In genomic region chr9:118974148-118974547, GRCm38 (mm10) we compare ENCODE assay signal across 8 mouse cellular contexts. TPM values are rescaled to one million over a fixed set of nuclear protein-coding genes. Genes with fewer than 3 reads are reported as not detected.
DNase-seq lines count a peak whose midpoint lies in the region; TF ChIP-seq lines count a peak whose summit lies in the region.

No protein-coding gene starts in this region.

- peaks cover 54% of the 10 kb centered on the region for H3K4me1 ChIP-seq in heart, embryonic 10.5 days
- no peaks in the 10 kb centered on the region for H3K4me1 ChIP-seq in thymus, adult 2 months (replicated peaks; ENCODE audit: control insufficient read depth, insufficient read depth, low read length)

- TF ChIP-seq POLR2A in brain, embryonic 14.5 days (IDR thresholded peaks at IDR 0.05; ENCODE audit: borderline replicate concordance, extremely low read depth, insufficient read depth, insufficient read length, poor library complexity, severe bottlenecking) = no peak
- TF ChIP-seq POLR2A in thymus, adult 2 months (IDR thresholded peaks at IDR 0.05; ENCODE audit: control insufficient read depth, extremely low read depth, insufficient read depth, low read length, poor library complexity) = no peak

- intact Hi-C loops in left cerebral cortex, adult 2 months (cut with DNase I) = no loop called here

- H3K36me3 ChIP-seq in heart, embryonic 10.5 days = peaks cover 2% of the 10 kb centered on the region; the same call in 1 of the 2 replicates
- H3K36me3 ChIP-seq in thymus, adult 2 months (ENCODE audit: control insufficient read depth, insufficient read depth, low read length) = no peaks in the 10 kb centered on the region

- no peaks in the 10 kb centered on the region for H3K27me3 ChIP-seq in heart, embryonic 10.5 days (ENCODE audit: insufficient read depth, poor library complexity, severe bottlenecking)
- H3K27me3 ChIP-seq in thymus, adult 2 months (ENCODE audit: control insufficient read depth, insufficient read depth, low read length) = no peaks in the 10 kb centered on the region

- DNase-seq in left cerebral cortex, adult 2 months (ENCODE audit: extremely low spot score in 1 of 2, low spot score in 2 of 2) = no peak
- no peak for DNase-seq in left cerebral cortex, adult 11 months (ENCODE audit: low spot score)
- peak; percentile 50 for DNase-seq in brain, embryonic 14.5 days (ENCODE audit: low read depth)
- no peak for DNase-seq in heart, embryonic 10.5 days (ENCODE audit: low spot score)
- DNase-seq in kidney, postnatal 25 days = peak; percentile 70 to 82
- peak; percentile 62 for DNase-seq in testis, postnatal 10 days (ENCODE audit: low spot score)
- DNase-seq in thymus, adult 2 months = no peak
- DNase-seq in liver = no peak

- TF ChIP-seq CTCF in left cerebral cortex, adult 2 months (IDR thresholded peaks at IDR 0.05) = no peak
- no peak for TF ChIP-seq CTCF in brain, embryonic 14.5 days (IDR thresholded peaks at IDR 0.05; ENCODE audit: borderline replicate concordance, extremely low read depth, insufficient read depth, insufficient read length)
- no peak for TF ChIP-seq CTCF in thymus, adult 2 months (IDR thresholded peaks at IDR 0.05; ENCODE audit: borderline replicate concordance, control insufficient read depth, extremely low read depth, insufficient read depth, low read length, poor library complexity)

- peak overlapping the region; percentile 85 for H3K27ac ChIP-seq in left cerebral cortex, adult 2 months
- H3K27ac ChIP-seq in heart, embryonic 10.5 days = peak overlapping the region; percentile 83
- H3K27ac ChIP-seq in thymus, adult 2 months (ENCODE audit: control insufficient read depth, insufficient read depth, low read length) = no peak overlapping the region

- H3K9me3 ChIP-seq in heart, embryonic 10.5 days = no peaks in the 10 kb centered on the region

- WGBS in heart, embryonic 10.5 days = 41% methylated on average over 5 of the region's 5 CpGs
- WGBS in thymus, adult 2 months = 83% methylated on average over 5 of the region's 5 CpGs

- no peak overlapping the region for H3K4me3 ChIP-seq in left cerebral cortex, adult 2 months
- H3K4me3 ChIP-seq in heart, embryonic 10.5 days = no peak overlapping the region
- H3K4me3 ChIP-seq in thymus, adult 2 months (ENCODE audit: control insufficient read depth, insufficient read depth, low read length) = no peak overlapping the region

RNA-seq across cellular contexts. Expression of gene Ctdspl, which starts 47.9 kb away (rescaled TPM):
- 10 to 100 TPM; 33.9 to 37.5 TPM for total RNA-seq in left cerebral cortex, adult 2 months (2021)
- 13.8 and 16.0 TPM in 2 replicates for polyA plus RNA-seq in brain, embryonic 14.5 days (2012; rRNA removed)
- 8.8 and 10.2 TPM in 2 replicates for polyA plus RNA-seq in heart, embryonic 10.5 days (2016; fragmentation: Nextera tagmentation; extraction: Ambion mirVana)
- polyA plus RNA-seq in thymus, adult 2 months (2012; rRNA removed) = 9.3 and 10.6 TPM in 2 replicates

Comparison
In these comparisons a context has a peak if more than half of its experiments do, and no peak if none do; other contexts are left out.
1. DNase-seq: peak in brain, embryonic 14.5 days (single experiment), kidney, postnatal 25 days (2 of 2) and testis, postnatal 10 days (single experiment); none in left cerebral cortex, adult 2 months (0 of 2), left cerebral cortex, adult 11 months (single experiment), heart, embryonic 10.5 days (single experiment), thymus, adult 2 months (single experiment) and liver (single experiment).